Mouse (Mus musculus): ENCODE measurements around the gene Mtfr1l.

Mtfr1l gene

DNA sequence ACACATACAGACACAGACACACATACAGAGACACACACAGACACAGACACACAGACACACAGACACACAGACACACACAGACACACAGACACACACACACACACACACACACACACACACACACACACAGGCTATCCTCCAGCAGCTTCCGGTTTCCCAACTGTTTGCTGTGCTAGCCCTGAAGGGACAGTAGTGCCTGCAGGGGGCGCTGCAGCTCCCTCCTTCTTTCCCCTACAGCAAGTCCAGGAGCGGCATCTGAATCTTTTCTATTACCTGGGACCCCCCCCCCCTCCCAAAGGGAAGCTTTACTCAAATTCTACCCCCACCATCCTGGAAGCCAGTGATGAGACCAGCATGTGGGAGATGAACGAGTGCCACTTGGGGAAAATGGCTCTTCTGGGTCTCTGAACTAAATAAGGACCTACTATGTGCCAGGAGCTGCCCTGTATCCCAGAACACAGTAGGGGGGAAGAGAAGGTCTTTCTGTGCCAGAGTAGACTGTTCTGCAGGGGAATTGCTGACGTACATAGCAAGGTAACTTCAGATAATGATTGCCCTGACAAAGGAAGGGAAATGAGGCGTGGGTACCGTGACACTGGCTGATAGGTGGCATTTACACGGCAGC is 20.9 kb upstream of the Mtfr1l start:
- DNase-seq, result peak in 1 of 2 experiments; percentile 63

DNA sequence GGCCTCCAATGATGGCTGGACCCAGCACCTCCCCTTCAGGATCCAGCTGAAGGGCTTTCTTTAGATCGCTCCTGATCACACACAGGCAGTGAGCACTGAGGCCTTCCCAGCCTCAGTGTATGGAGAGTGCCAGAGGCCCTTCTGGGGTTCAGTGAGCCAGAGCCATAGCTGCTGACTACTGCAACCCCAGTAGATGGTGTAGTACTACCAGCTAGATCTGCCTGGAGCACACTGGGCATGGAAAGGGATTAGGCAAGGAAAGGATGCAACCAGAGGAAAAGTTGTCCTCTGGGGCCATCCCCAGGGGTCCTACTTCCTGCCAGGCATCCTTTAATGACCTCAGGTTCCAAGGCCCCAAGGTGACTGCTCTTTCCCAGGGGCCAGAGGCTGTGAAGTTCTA is 18.4 kb upstream of the Mtfr1l start:
- DNase-seq, result no peak

DNA sequence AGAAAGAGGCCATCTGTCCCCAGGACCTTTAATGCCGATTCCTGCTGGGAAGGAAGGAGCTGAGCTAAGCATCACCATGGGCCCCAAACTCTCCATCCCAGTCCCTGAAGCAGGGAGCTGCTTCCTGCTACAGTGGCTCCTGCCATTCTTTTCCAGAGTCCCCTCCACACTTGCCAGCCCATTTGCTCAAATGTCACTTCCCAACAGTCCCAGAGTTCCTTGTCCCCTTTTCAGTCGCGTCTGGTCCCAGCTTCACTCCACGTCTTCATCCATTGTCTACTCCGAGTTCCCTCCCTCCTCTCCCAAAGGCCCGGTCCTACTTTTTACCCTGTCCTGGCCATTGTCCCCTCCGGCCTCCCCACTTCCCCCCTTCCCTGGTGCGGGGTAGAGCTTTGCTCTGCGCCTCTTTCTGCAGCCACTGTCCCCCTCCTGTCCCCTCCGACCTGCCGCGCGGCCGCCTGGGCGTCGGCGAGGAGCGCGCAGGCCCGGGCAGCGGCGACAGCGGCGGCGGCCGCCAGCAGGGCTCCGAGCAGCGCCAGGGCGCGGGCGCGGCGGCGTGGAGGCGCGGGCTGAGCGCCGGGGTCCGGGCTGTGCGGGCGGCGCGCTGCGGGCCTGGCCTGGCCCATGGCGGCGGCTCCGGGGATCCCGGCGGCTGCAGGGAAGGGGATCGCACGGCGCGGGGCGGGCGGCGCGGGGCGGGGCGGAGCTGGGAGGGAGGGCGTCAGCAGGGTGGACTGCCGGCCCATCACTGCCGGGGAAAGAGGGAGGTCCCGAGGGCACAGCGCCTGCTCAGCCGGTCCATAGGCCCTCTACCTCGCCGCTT is 16.5 kb upstream of the Mtfr1l start, which contains the start of gene Selenon:
Gene Selenon, minus strand, starts transcription at position 673 of the 823 bp plus-strand sequence.
- DNase-seq, result peak; percentile 65 to 81

GRCm38 (mm10) chr4:134549899-134550298 is 14.7 kb upstream of the Mtfr1l start:
- no peak for DNase-seq

GRCm38 (mm10) chr4:134548169-134548938 is 13.2 kb upstream of the Mtfr1l start:
- no peak for DNase-seq

- DNase-seq, result no peak
Measured at GRCm38 (mm10) chr4:134546814-134547705, 11.9 kb upstream of the Mtfr1l start.

DNA sequence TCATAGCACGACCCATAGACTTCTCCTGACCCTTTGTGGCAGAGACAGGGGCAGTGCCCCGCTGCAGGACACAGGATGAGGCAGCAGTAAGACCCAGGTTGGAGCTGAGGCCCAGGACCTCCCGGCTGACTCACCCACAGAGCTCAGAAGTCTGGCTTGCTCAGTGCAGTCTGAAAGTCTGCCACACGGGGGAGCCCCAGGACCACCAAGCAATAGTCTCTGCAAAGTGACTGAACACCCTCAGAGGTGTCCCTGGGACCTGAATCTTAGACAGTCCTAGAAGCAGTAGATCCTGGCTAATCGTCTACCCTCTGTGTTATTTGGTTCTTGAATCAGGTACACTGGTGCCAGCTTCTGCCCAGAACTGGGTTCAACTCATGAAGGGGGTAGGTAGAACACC is 8.1 kb upstream of the Mtfr1l start:
- peak; percentile 89 to 97 for DNase-seq

DNA sequence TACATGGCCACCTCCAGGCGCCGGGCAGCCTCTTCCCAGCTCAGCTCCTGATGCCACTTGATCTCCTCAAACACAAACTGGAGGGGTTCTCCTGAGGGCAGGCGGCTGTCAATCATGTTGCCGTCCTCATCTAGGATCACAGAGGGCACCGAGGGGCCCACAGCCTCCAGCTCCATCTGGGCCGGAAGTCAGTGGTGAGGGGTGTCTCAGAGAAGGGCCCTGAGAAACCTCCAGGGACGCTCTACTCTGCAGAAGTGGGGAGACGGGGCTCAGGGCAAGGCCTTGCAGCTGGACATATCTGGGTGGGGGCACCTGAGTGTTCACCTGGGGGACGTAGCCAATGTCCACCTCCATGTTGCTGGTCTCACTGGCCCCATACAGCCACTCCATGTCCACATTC is 7.5 kb upstream of the Mtfr1l start:
- DNase-seq, result no peak

DNA sequence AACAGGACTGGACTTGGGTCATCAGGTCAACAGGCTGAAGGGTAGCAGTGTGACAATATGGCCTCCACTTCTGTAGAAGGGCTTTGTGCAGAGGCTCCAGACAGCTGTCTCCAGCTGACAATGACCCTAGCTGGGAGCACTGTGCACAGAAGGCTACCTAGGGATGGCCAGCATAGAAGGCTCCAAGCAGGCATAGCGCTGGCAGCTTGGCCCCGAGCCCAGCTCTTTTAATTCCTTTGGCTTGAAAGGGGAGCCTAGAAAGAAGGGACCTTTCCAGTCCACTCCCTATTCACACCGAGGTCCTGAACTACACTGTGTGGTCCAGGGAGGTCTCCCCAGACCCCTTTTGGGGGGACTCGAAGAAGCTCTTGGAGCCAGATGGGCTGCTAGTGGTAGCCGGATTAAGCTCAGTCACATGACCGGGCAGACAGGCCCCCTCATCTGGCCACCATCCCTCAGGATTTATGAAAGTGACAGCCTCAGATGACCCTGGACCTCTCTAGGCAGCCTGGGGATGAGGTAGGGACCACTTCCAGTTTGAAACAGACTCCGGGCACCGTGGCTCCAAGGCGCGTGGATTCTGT is 3.9 kb upstream of the Mtfr1l start:
- DNase-seq, result no peak

DNA sequence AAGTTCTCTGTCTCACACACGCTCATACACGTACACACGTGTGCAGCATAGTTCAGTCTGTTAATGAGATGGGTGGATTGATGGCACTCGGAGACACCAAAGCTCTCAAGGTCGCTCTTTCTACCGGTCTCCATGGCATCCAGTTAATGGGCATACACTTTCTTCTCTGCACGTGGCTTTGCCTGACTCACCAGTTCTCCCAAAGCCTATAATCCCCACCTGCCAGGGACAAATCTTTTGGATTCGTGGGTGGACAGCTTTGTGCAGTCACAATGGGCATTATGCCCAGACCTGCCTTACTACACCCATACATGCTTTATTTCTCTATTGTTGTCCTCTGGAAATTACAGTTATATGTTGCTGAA is 582 bp upstream of the Mtfr1l start:
- DNase-seq, result peak in 1 of 2 experiments; percentile 27

- DNase-seq, result peak; percentile 80 to 92
Measured at GRCm38 (mm10) chr4:134534124-134534886, 882 bp downstream of the Mtfr1l start.

DNA sequence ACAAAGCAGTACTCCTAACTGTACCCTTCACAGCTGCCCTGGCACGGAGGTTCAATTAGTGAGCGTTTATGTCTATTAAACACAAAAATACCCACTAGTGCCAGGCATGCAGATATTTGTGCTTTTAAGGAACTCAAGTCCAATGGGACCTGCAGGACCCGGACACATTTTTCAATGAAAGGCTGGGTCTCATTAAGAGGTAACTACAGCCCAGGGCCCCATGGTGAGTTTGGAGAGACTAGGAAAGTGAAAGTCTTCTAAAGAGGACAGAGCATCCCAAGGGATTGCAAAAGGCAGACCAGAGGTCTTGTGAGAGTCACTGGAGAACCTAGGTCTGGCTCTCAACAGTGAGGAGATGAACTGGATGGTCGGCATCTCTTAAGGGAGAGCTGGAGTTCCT is 1.8 kb downstream of the Mtfr1l start:
- DNase-seq, result no peak

GRCm38 (mm10) chr4:134532928-134533327 is 2.3 kb downstream of the Mtfr1l start:
- no peak for DNase-seq

DNA sequence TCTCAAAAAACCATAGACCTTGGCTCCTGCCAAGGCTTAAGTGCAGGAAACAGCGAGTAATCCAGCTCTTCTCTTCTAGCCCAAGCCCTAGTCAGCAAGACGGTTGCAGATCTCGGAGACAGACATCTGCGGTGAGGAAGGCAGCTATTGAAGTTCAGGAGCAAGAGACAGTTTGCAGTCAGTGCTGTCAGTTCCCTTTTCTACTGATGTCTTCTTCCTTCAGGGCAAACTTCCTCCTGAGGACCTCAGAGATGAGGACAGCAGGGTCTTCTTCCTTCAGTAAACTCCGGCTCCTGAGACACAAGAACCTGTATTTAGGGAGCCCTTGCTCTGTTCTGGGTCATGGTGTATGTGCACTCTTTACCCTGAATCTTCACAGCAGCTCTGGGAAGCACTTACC is 9.0 kb downstream of the Mtfr1l start:
- DNase-seq, result no peak

- no peak for DNase-seq
Measured at GRCm38 (mm10) chr4:134525806-134526205, 9.4 kb downstream of the Mtfr1l start.

DNA sequence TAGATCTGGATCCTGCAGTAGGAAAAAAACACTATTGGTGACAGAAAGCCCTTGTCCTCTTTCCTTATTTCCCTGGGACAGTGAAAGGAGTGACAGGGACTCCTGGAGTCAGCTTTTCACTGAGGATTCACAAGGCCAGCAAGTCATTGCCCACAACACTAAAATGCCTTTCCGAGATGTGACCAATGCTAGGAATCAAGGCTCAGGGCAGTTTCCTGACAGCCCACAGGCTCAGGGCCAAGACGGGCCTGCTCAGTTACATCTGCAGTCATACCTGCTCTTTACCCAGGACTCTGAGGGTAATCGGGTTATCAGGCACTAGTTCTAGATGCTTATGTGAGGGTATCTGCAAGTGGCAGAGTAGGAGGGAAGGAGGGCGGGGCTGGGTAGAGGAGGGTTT is 11.7 kb downstream of the Mtfr1l start:
- no peak for DNase-seq

GRCm38 (mm10) chr4:134519281-134519680 is 15.9 kb downstream of the Mtfr1l start:
- DNase-seq, result no peak

DNA sequence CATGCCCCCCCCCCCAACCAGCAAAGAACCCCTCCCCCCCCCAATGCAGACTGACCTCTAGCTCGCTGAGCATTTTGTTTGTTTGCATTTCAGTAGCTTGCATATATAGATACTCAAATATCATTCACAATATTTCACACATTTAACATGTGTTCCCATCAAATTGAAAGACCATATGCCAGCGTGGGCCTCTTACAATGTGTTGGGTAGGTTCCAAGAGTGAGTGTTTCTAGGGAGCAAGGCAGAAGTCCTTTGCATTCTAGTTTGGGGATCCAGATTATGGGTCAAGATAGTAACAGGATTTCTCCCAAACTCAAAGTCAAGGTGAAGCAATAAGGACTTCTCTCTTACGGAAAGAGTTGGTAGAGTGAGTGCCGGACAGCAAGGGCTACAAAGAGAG is 16.6 kb downstream of the Mtfr1l start:
- no peak for DNase-seq

DNA sequence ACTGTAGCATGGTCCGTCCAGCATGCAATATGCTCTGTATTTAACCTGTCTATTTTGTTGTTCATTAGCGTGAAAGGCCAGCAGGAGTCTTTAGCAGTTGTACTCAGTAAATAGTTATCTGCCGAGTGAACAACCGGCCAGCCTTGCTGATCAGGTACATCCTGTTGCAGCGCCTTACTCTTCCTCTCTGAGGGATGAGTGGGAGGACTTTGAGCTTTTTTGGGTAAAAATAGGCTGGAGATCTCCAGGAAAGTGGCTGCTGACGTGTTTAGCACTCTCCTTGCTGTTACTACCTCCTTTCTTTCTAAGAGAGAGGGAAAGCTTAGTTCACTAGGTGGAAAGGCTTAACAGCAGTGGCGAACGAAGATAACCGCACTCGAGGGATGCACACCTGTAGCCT is 17.5 kb downstream of the Mtfr1l start:
- DNase-seq, result no peak

GRCm38 (mm10) chr4:134516981-134517380 is 18.2 kb downstream of the Mtfr1l start:
- peak; percentile 37 to 62 for DNase-seq

- no peak for DNase-seq
Measured at GRCm38 (mm10) chr4:134515614-134516013, 19.6 kb downstream of the Mtfr1l start.

Measured in kidney, postnatal 36 days (tissue).